16 mouse cellular contexts compared by ENCODE assay signal in the genomic region with DNA sequence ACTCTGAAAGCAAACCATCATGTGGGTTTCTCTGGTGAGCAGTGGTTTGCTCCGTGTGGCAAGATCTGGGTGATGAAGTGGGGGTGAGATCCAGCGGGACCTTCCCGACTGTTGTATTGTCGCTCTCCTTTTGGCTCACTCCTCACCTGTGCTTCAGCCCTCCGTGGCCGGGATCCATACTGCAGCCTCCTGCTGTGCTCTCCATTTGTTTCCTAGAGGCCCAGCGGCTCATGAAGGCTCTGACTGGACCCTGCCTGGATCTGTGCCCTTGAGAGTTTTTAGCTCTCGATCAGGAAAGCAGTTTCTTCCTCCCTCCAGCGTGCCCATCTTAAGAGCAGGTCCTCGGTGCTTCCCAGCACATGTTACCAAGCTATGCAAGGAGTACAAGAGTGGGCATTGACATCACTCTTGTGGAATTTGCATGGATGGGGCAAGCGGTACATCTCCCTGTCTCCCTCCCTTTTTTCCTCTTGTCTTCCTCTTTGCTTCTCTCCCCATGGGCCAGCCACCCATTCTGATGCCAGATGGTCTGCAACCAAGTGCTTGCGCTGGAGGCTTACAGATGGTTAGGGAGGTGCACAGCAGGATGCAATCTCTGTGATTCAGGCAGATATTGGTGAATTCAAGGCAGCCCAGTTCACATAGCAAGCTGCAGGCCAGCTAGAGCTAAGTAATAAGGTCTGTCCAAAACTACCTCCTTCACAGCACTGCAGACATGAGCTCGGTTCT.
A peak's percentile ranks its signal among the peaks of the same experiment; 100 is the strongest.
DNase-seq lines count a peak whose midpoint lies in the region; ATAC-seq lines count a peak whose summit lies in the region.
"Had no signal": no experiment of that assay in that cellular context is flagged by ENCODE, and none has a peak within 500 bp of the region (broad histone marks: within the 10 kb centered on the region; RNA-seq: fewer than 3 reads in every experiment).

No protein-coding gene starts in this region.

- ATAC-seq in forebrain, embryonic 11.5 days (replicated peaks; ENCODE audit: low FRiP score), result no peak
- ATAC-seq in forebrain, embryonic 16.5 days, result no peak
- ATAC-seq: forebrain, embryonic 13.5 days had no signal

- no peak overlapping the region for H3K27ac ChIP-seq in forebrain, embryonic 11.5 days (ENCODE audit: low read depth, low read length)
- H3K27ac ChIP-seq in forebrain, embryonic 16.5 days (ENCODE audit: low read length), result no peak overlapping the region
- H3K27ac ChIP-seq: embryonic facial prominence, embryonic 15.5 days; forebrain, embryonic 13.5 days; heart, embryonic 13.5 days; hindbrain, embryonic 12.5 days; kidney, postnatal 0 days; liver, embryonic 14.5 days had no signal

- H3K4me3 ChIP-seq in forebrain, embryonic 11.5 days (ENCODE audit: low read depth, low read length), result no peak overlapping the region
- no peak overlapping the region for H3K4me3 ChIP-seq in forebrain, embryonic 16.5 days (replicated peaks; ENCODE audit: low read length)
- H3K4me3 ChIP-seq: embryonic facial prominence, embryonic 15.5 days; forebrain, embryonic 13.5 days; heart, embryonic 13.5 days; hindbrain, embryonic 12.5 days had no signal

- no peak overlapping the region for H3K4me2 ChIP-seq in forebrain, embryonic 11.5 days (ENCODE audit: low read depth, low read length, severe bottlenecking)
- no peak overlapping the region for H3K4me2 ChIP-seq in forebrain, embryonic 16.5 days (ENCODE audit: low read length)
- H3K4me2 ChIP-seq: embryonic facial prominence, embryonic 15.5 days; forebrain, embryonic 13.5 days; heart, embryonic 13.5 days; hindbrain, embryonic 12.5 days had no signal

- H3K4me1 ChIP-seq in forebrain, embryonic 11.5 days (replicated peaks; ENCODE audit: control insufficient read depth, insufficient read depth, low read length), result no peaks in the 10 kb centered on the region
- H3K4me1 ChIP-seq in forebrain, embryonic 16.5 days (replicated peaks; ENCODE audit: control insufficient read depth, insufficient read depth, low read length), result peaks cover 15% of the 10 kb centered on the region

- no peak overlapping the region for H3K9ac ChIP-seq in forebrain, embryonic 11.5 days (ENCODE audit: low read length)
- H3K9ac ChIP-seq in forebrain, embryonic 16.5 days (replicated peaks; ENCODE audit: low read depth, low read length), result no peak overlapping the region
- H3K9ac ChIP-seq: embryonic facial prominence, embryonic 15.5 days; forebrain, embryonic 13.5 days; heart, embryonic 13.5 days; hindbrain, embryonic 12.5 days; liver, embryonic 14.5 days had no signal

- peak; percentile 46 for DNase-seq in forebrain, embryonic 11.5 days (ENCODE audit: low spot score)
- peak; percentile 29 for DNase-seq in layer of hippocampus, adult 9-11 months
- no peak for DNase-seq in layer of hippocampus, adult 9-10 months (ENCODE audit: low spot score)
- DNase-seq in brain, adult 2 months (ENCODE audit: low read depth, low spot score), result peak; percentile 71
- DNase-seq in cerebellum, postnatal 36 days, result peak; percentile 24 to 35
- DNase-seq in right cerebral cortex, adult 2 months (ENCODE audit: low spot score in 2 of 2), result no peak
- DNase-seq: layer of hippocampus, postnatal 36 days; lung, postnatal 10 days; thymus, postnatal 25 days had no signal

- H3K36me3 ChIP-seq in forebrain, embryonic 11.5 days (ENCODE audit: control insufficient read depth, insufficient read depth, low read length), result no peaks in the 10 kb centered on the region
- H3K36me3 ChIP-seq in forebrain, embryonic 16.5 days (ENCODE audit: control insufficient read depth, insufficient read depth), result no peaks in the 10 kb centered on the region
- H3K36me3 ChIP-seq: embryonic facial prominence, embryonic 15.5 days; heart, embryonic 13.5 days had no signal

- H3K27me3 ChIP-seq in forebrain, embryonic 11.5 days (ENCODE audit: control insufficient read depth, insufficient read depth, low read length), result no peaks in the 10 kb centered on the region
- no peaks in the 10 kb centered on the region for H3K27me3 ChIP-seq in forebrain, embryonic 16.5 days (replicated peaks; ENCODE audit: control insufficient read depth, insufficient read depth, low read length)
- H3K27me3 ChIP-seq: embryonic facial prominence, embryonic 15.5 days; forebrain, embryonic 13.5 days; heart, embryonic 13.5 days; hindbrain, embryonic 12.5 days had no signal

- 48% methylated on average over 13 of the region's 13 CpGs for WGBS in forebrain, embryonic 11.5 days
- WGBS in forebrain, embryonic 16.5 days, result 32% methylated on average over 13 of the region's 13 CpGs

- no peaks in the 10 kb centered on the region for H3K9me3 ChIP-seq in forebrain, embryonic 11.5 days (ENCODE audit: control insufficient read depth, low read length)
- H3K9me3 ChIP-seq in forebrain, embryonic 16.5 days (ENCODE audit: control insufficient read depth, low read length), result no peaks in the 10 kb centered on the region
- H3K9me3 ChIP-seq: embryonic facial prominence, embryonic 15.5 days; forebrain, embryonic 13.5 days; heart, embryonic 13.5 days; hindbrain, embryonic 12.5 days had no signal

Comparison
In these comparisons a context has a peak if more than half of its experiments do, and no peak if none do; other contexts are left out.
1. DNase-seq: peak in forebrain, embryonic 11.5 days (single experiment), layer of hippocampus, adult 9-11 months (single experiment), brain, adult 2 months (single experiment) and cerebellum, postnatal 36 days (2 of 2); none in layer of hippocampus, adult 9-10 months (single experiment) and right cerebral cortex, adult 2 months (0 of 2).